8 mouse cellular contexts compared by ENCODE assay signal in the genomic region with DNA sequence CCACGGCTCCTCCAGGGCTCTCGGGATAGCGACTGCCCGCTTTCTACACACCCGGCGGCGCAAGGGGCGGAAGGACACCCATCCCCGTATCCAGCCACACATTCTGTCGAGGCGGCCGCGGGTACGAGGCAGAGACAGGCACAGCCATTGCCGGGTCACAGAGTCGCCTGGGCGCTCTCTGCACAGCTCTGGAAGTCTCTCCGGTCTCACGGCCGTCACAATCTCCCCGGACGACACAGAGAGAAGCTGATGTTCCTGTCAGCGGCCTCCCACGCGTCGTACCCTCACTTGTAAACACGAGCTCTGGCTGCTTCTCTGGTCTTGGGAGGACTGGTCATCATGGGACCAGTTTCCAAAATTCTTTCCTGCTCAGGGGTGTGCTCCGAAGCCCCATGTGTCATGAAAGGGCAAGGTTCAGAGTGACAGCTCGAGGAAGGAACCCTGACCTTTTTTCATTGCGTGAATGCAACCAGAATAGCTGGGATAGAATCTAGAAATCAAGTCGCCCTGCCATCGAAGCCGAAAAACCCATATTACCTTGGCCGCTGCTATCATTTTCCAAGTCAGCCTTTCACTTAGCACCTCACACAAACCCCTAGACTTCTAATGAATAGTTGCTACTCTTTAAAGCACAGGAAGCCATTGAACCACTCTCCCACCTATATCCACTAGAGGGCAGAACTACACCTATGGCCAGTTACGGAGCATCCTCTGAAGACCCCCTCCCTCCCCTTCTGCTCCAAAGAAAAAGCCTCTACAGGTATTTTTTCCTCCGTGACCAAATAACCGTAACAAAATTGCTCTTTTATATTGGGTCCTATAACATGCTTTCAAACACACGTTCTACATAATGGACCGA. TPM values are rescaled to one million over a fixed set of nuclear protein-coding genes. Genes with fewer than 3 reads are reported as not detected.
A peak's percentile ranks its signal among the peaks of the same experiment; 100 is the strongest.
DNase-seq lines count a peak whose midpoint lies in the region; ATAC-seq lines count a peak whose summit lies in the region.

No protein-coding gene starts in this region.

- ATAC-seq in intestine, embryonic 15.5 days, result peak; percentile 63
- peak; percentile 62 for ATAC-seq in midbrain, embryonic 11.5 days (ENCODE audit: low FRiP score)

- peak overlapping the region; percentile 93 for H3K9ac ChIP-seq in intestine, embryonic 15.5 days
- peak overlapping the region; percentile 95 for H3K9ac ChIP-seq in midbrain, embryonic 11.5 days (ENCODE audit: low read length)

- peak; percentile 23 for DNase-seq in urinary bladder, postnatal 25 days (ENCODE audit: low spot score)
- no peak for DNase-seq in urinary bladder, postnatal 10 days (ENCODE audit: low spot score)
- peak; percentile 81 to 84 for DNase-seq in cerebellum, postnatal 14 days
- peak; percentile 48 to 53 for DNase-seq in frontal cortex, postnatal 10 days (ENCODE audit: low spot score in 2 of 2)
- DNase-seq in left cerebral cortex, postnatal 4 days, result peak; percentile 47
- DNase-seq in midbrain, embryonic 11.5 days (ENCODE audit: low spot score, missing footprints), result peak; percentile 89
- DNase-seq in spleen, postnatal 36 days (ENCODE audit: low spot score in 2 of 2), result peak; percentile 41 to 61

- peak overlapping the region; percentile 97 for H3K27ac ChIP-seq in intestine, embryonic 15.5 days
- H3K27ac ChIP-seq in midbrain, embryonic 11.5 days (ENCODE audit: low read depth, low read length), result peak overlapping the region; percentile 83

- no peaks in the 10 kb centered on the region for H3K27me3 ChIP-seq in intestine, embryonic 15.5 days (replicated peaks)
- H3K27me3 ChIP-seq in midbrain, embryonic 11.5 days (ENCODE audit: control insufficient read depth, insufficient read depth, low read length), result no peaks in the 10 kb centered on the region

- intact Hi-C loops in left cerebral cortex, postnatal 4 days (cut with DNase I), result loop anchor here (5.0 to 10.0 kb wide), 4 partner anchors 122 to 619 kb away; no protein-coding TSS in a partner anchor

- H3K4me2 ChIP-seq in intestine, embryonic 15.5 days (replicated peaks), result peak overlapping the region; percentile 76
- peak overlapping the region; percentile 66 for H3K4me2 ChIP-seq in midbrain, embryonic 11.5 days

- peak overlapping the region; percentile 90 for H3K4me3 ChIP-seq in intestine, embryonic 15.5 days (replicated peaks)
- H3K4me3 ChIP-seq in midbrain, embryonic 11.5 days (ENCODE audit: low read depth, low read length), result peak overlapping the region; percentile 58

- WGBS in intestine, embryonic 15.5 days, result under 1% methylated on average over 39 of the region's 39 CpGs
- WGBS in midbrain, embryonic 11.5 days, result 3% methylated on average over 39 of the region's 39 CpGs

- no peaks in the 10 kb centered on the region for H3K36me3 ChIP-seq in intestine, embryonic 15.5 days
- no peaks in the 10 kb centered on the region for H3K36me3 ChIP-seq in midbrain, embryonic 11.5 days (ENCODE audit: control insufficient read depth, insufficient read depth, low read length)

- H3K9me3 ChIP-seq in intestine, embryonic 15.5 days, result no peaks in the 10 kb centered on the region
- no peaks in the 10 kb centered on the region for H3K9me3 ChIP-seq in midbrain, embryonic 11.5 days (ENCODE audit: control insufficient read depth, low read length)

- H3K4me1 ChIP-seq in intestine, embryonic 15.5 days (replicated peaks), result no peaks in the 10 kb centered on the region; the same call in 1 of the 2 replicates
- peaks cover 5% of the 10 kb centered on the region for H3K4me1 ChIP-seq in midbrain, embryonic 11.5 days (ENCODE audit: control insufficient read depth, insufficient read depth, low read length)

RNA-seq across cellular contexts. Expression of a gene that starts 31.6 kb away (rescaled TPM):
- polyA plus RNA-seq in intestine, embryonic 15.5 days (2015; fragmentation: Nextera tagmentation; extraction: Ambion mirVana), result 47.0 and 57.0 TPM in 2 replicates
- 100 to 1,000 TPM; 223 to 242 TPM for total RNA-seq in left cerebral cortex, postnatal 4 days (2021)
- 71.0 and 76.7 TPM in 2 replicates for polyA plus RNA-seq in midbrain, embryonic 11.5 days (2014; fragmentation: Nextera tagmentation; extraction: Ambion mirVana)
